Mouse (Mus musculus) bone marrow, adult 2 months (tissue): ENCODE measurements at regions not wholly inside any gene's neighbourhood (a gene's known extent, or its start where the extent isn't known, plus 50 kb on each side); places are given as distances from the start of the nearest gene placed in this dataset.

Experiments used
- CTCF ChIP-seq: fragments of 200-500 bp; IDR thresholded peaks from 2 replicates; pipeline ENCODE4 v1.5.1; 2011; ENCODE audit warnings: low read length, control low read depth; ENCODE audit not compliant: control insufficient read depth, insufficient read depth
- POLR2A ChIP-seq: fragments of 200-500 bp; IDR thresholded peaks from 2 replicates; pipeline ENCODE4 v1.6.1; 2011; ENCODE audit warnings: low read depth, mild to moderate bottlenecking, control low read depth, low read length, borderline replicate concordance; ENCODE audit not compliant: control insufficient read depth

GRCm38 (mm10) chr13:39523246-39523850 lies 562.7 kb upstream of the Slc35b3 start:
- no peak for TF ChIP-seq CTCF
- no peak for TF ChIP-seq POLR2A
